In the genomic region with DNA sequence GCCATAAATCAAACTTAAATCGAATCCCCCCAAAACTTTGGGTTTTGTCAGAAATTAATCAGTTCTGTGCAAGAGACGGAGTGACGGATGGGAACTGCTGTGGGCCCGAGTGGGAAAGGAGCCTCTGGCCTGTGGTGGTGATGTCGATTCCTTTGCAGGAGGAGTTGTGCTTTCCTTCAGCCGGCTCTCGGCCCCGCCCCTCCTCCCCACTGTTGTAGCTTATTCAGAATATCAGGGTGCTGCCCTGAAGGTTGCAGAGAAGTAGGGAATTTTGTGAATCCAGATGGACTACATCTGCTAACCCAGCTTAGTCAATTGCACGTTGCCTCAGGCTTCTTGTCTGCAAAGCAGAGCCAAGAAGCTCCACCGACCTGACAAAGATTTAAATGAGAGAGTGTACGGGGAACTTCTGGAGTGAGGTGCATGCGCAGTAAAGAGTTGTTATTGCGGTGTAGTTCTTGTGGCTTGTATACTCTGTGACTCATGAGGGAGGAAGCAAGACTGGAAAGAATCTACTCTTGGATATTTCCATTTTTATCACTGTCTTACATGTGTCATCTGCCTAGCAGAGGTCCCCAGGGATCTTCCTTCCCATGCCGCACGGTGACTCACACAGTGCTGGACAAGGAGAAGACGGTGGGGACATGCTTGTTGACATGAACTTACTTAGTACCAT, we compare ENCODE assay signal across 11 mouse cellular contexts. TPM values are rescaled to one million over a fixed set of nuclear protein-coding genes. Genes with fewer than 3 reads are reported as not detected.
DNase-seq lines count a peak whose midpoint lies in the region; ATAC-seq and TF ChIP-seq lines count a peak whose summit lies in the region.
"Had no signal": no experiment of that assay in that cellular context is flagged by ENCODE, and none has a peak within 500 bp of the region (broad histone marks: within the 10 kb centered on the region; RNA-seq: fewer than 3 reads in every experiment).

No protein-coding gene starts in this region.

- no peaks in the 10 kb centered on the region for H3K27me3 ChIP-seq in myocyte (ENCODE audit: control insufficient read depth, insufficient read depth, insufficient read length)
- H3K27me3 ChIP-seq: hindbrain, embryonic 15.5 days had no signal

- no peak for TF ChIP-seq POLR2A in lung, adult 2 months (IDR thresholded peaks at IDR 0.05; ENCODE audit: borderline replicate concordance, extremely low read depth, low read depth, low read length)
- TF ChIP-seq POLR2A in myocyte (IDR thresholded peaks at IDR 0.05; ENCODE audit: insufficient read length, low read depth) = peak; percentile 29

- peak overlapping the region; percentile 93 for H3K4me2 ChIP-seq in myocyte (ENCODE audit: low read depth)
- H3K4me2 ChIP-seq: hindbrain, embryonic 15.5 days had no signal

- ATAC-seq in common myeloid progenitor, adult 5-6 weeks (replicated peaks; ENCODE audit: low read depth, poor library complexity, severe bottlenecking) = peak; percentile 30; the same call in 1 of the 2 replicates
- ATAC-seq: CD4-positive, CD25-positive, alpha-beta regulatory T cell, adult 4 months had no signal

- peak; percentile 39 to 55 for DNase-seq in frontal cortex, postnatal 36 days (ENCODE audit: low spot score in 2 of 2)
- DNase-seq in frontal cortex, postnatal 10 days (ENCODE audit: low spot score in 2 of 2) = no peak
- peak; percentile 49 for DNase-seq in lung, postnatal 10 days
- no peak for DNase-seq in lung, adult 2 months
- no peak for DNase-seq in yolk sac, embryonic 10.5 days (ENCODE audit: low spot score)
- DNase-seq in natural killer cell, adult 2 months (ENCODE audit: low spot score in 2 of 2) = no peak
- DNase-seq: layer of hippocampus, postnatal 36 days had no signal

- no peaks in the 10 kb centered on the region for H3K4me1 ChIP-seq in lung, adult 2 months (ENCODE audit: control insufficient read depth, insufficient read depth, low read length)
- H3K4me1 ChIP-seq: hindbrain, embryonic 15.5 days had no signal

- no peak overlapping the region for H3ac ChIP-seq in myocyte (ENCODE audit: control insufficient read depth, insufficient read length)

- no peak overlapping the region for H3K4me3 ChIP-seq in lung, adult 2 months (replicated peaks; ENCODE audit: extremely low read depth, low read depth, low read length)
- no peak overlapping the region for H3K4me3 ChIP-seq in myocyte
- H3K4me3 ChIP-seq: hindbrain, embryonic 15.5 days had no signal

- 62% methylated on average over 16 of the region's 16 CpGs for WGBS in lung, adult 2 months

- H3K36me3 ChIP-seq in myocyte (ENCODE audit: control insufficient read depth, insufficient read depth) = peaks cover 37% of the 10 kb centered on the region

- TF ChIP-seq CTCF in lung, adult 2 months (IDR thresholded peaks at IDR 0.05; ENCODE audit: insufficient read depth, low read length) = no peak

- no peaks in the 10 kb centered on the region for H3K79me2 ChIP-seq in myocyte (ENCODE audit: control insufficient read depth, insufficient read depth)

TF ChIP-seq in myocyte, 11 proteins besides CTCF, POLR2A, EP300 and RAD21:
- TF ChIP-seq POLR2AphosphoS2 (IDR thresholded peaks at IDR 0.05; ENCODE audit: insufficient read length, low read depth) (no peak), TCF3 (IDR thresholded peaks at IDR 0.05; ENCODE audit: insufficient read length, low read depth) (no peak), SRF (IDR thresholded peaks at IDR 0.05; ENCODE audit: control insufficient read depth, insufficient read length, low read depth) (no peak), E2F4 (IDR thresholded peaks at IDR 0.05; ENCODE audit: insufficient read depth) (no peak), MYOD1 (IDR thresholded peaks at IDR 0.05; ENCODE audit: control insufficient read depth in 1 of 3, insufficient read length in 2 of 3, low read depth in 2 of 3) (peak in 1 of 3 experiments; percentile 39), TCF12 (IDR thresholded peaks at IDR 0.05; ENCODE audit: insufficient read depth, poor library complexity, severe bottlenecking) (peak; percentile 12), CEBPB (IDR thresholded peaks at IDR 0.05; ENCODE audit: insufficient read depth, poor library complexity, severe bottlenecking) (peak; percentile 66; the same call in 1 of the 2 replicates), MAX (IDR thresholded peaks at IDR 0.05; ENCODE audit: low read depth) (no peak), USF1 (IDR thresholded peaks at IDR 0.05; ENCODE audit: low read depth) (no peak), REST (IDR thresholded peaks at IDR 0.05; ENCODE audit: insufficient read depth, insufficient read length) (no peak), MYOG (IDR thresholded peaks at IDR 0.05; ENCODE audit: control insufficient read depth in 1 of 3, insufficient read depth in 1 of 3, insufficient read length in 2 of 3, low read depth in 2 of 3) (peak in 2 of 3 experiments; percentile 37 to 62)
TF ChIP-seq in myocyte: peak in this region for 4.

RNA-seq across cellular contexts. Expression of gene Dnajb12, which starts 54.1 kb away (rescaled TPM):
- polyA plus RNA-seq in lung, adult 2 months (2012; rRNA removed) = 49.5 and 57.2 TPM in 2 replicates
- 22.7 and 23.9 TPM in 2 replicates for total RNA-seq in common myeloid progenitor, adult 5-6 weeks (2017)
- polyA plus RNA-seq in myocyte (2012; fragmentation: generic; extraction: Trizol) = 45.2 TPM

Comparison
In these comparisons a context has a peak if more than half of its experiments do, and no peak if none do; other contexts are left out.
1. DNase-seq: peak in frontal cortex, postnatal 36 days (2 of 2) and lung, postnatal 10 days (single experiment); none in frontal cortex, postnatal 10 days (0 of 2), lung, adult 2 months (single experiment), yolk sac, embryonic 10.5 days (single experiment) and natural killer cell, adult 2 months (0 of 2).